Mouse (Mus musculus) forebrain, embryonic 15.5 days (tissue): ENCODE measurements around the gene Hoxd4. TPM values are rescaled to one million over a fixed set of nuclear protein-coding genes. Genes with fewer than 3 reads are reported as not detected.

Source experiments
- ATAC-seq: fragments of 200-750 bp; cut with Nextera tagmentation; replicated peaks from 2 replicates; pipeline ENCODE4 v1.8.0; 2017; ENCODE audit warnings: mild to moderate bottlenecking, moderate TSS enrichment, moderate library complexity
- H3K27ac ChIP-seq: fragments of 300-500 bp; sonication (generic); replicated peaks from 2 replicates; pipeline ENCODE4 v1.5.1; 2015; ENCODE audit warnings: mild to moderate bottlenecking, inconsistent platforms
- H3K27me3 ChIP-seq: fragments of 300-500 bp; sonication (generic); 2 replicates; pipeline ENCODE4 v1.6.1; 2015; ENCODE audit warnings: inconsistent platforms
- H3K36me3 ChIP-seq: fragments of 300-500 bp; sonication (generic); 2 replicates; pipeline ENCODE4 v1.6.1; 2015; ENCODE audit warnings: mild to moderate bottlenecking, inconsistent platforms
- H3K4me1 ChIP-seq: fragments of 300-500 bp; sonication (generic); 2 replicates; pipeline ENCODE4 v1.6.1; 2015; ENCODE audit warnings: inconsistent platforms
- H3K4me2 ChIP-seq: fragments of 300-500 bp; sonication (generic); replicated peaks from 2 replicates; pipeline ENCODE4 v1.6.1; 2015; ENCODE audit warnings: mild to moderate bottlenecking, inconsistent platforms
- H3K4me3 ChIP-seq: fragments of 300-500 bp; sonication (generic); 2 replicates; pipeline ENCODE4 v1.5.1; 2015; ENCODE audit warnings: mild to moderate bottlenecking, inconsistent platforms
- H3K9ac ChIP-seq: fragments of 300-500 bp; sonication (generic); replicated peaks from 2 replicates; pipeline ENCODE4 v1.6.1; 2015; ENCODE audit warnings: mild to moderate bottlenecking, inconsistent platforms
- H3K9me3 ChIP-seq: fragments of 300-500 bp; sonication (generic); 2 replicates; pipeline ENCODE4 v1.6.1; 2016; ENCODE audit warnings: inconsistent platforms
- WGBS: fragments of 180-500 bp; shearing (Covaris S2); methylation state at CpG from one replicate; pipeline ENCODE4 v1.1.7; 2015; ENCODE audit warnings: mixed read lengths; 5-methylcytosine and 5-hydroxymethylcytosine counted together
- polyA plus RNA-seq: library from polyadenylated mRNA; unstranded; fragments of >200 nt; fragmentation: Nextera tagmentation; extraction: Ambion mirVana; gene quantifications from 2 replicates; pipeline ENCODE4 v1.2.1, GENCODE M21; 2015

Hoxd4 gene
- polyA plus RNA-seq, 1 experiment from 2014 or later: not detected

- Histone ChIP-seq H3K9me3 (no peaks in the 10 kb centered on the region), H3K4me1 (peaks cover 16% of the 10 kb centered on the region), H3K9ac (no peak overlapping the region), H3K27ac (no peak overlapping the region), H3K27me3 (peaks cover 99% of the 10 kb centered on the region), H3K4me3 (peak overlapping the region; percentile 15; the same call in 1 of the 2 replicates), H3K36me3 (no peaks in the 10 kb centered on the region), H3K4me2 (0 out of 2 replicates have a peak overlapping the region, but pooled peaks have one; percentile 0)
- WGBS: 1% methylated on average over 71 of the region's 78 CpGs
- ATAC-seq: no peak
These were observed 29.9 kb upstream of the Hoxd4 start for GRCm38 (mm10) chr2:74681594-74682531.

GRCm38 (mm10) chr2:74682796-74683195, 28.9 kb upstream of the Hoxd4 start:
- ATAC-seq: no peak; the same call in 1 of the 2 replicates
- WGBS: under 1% methylated on average over 50 of the region's 51 CpGs
- Histone ChIP-seq H3K9me3 (no peaks in the 10 kb centered on the region), H3K4me3 (peak overlapping the region; percentile 15; the same call in 1 of the 2 replicates), H3K4me2 (no peak overlapping the region), H3K27ac (no peak overlapping the region), H3K9ac (no peak overlapping the region), H3K27me3 (peaks cover 99% of the 10 kb centered on the region), H3K4me1 (peaks cover 16% of the 10 kb centered on the region), H3K36me3 (no peaks in the 10 kb centered on the region)

- peaks cover 99% of the 10 kb centered on the region for H3K27me3 ChIP-seq
- no peak overlapping the region for H3K9ac ChIP-seq
- whole genome bisulfite sequencing: 2% methylated on average over 18 of the region's 18 CpGs
- peaks cover 16% of the 10 kb centered on the region for H3K4me1 ChIP-seq
- no peak overlapping the region for H3K4me2 ChIP-seq
- no peaks in the 10 kb centered on the region for H3K9me3 ChIP-seq
- H3K4me3 ChIP-seq: no peak overlapping the region
- no peaks in the 10 kb centered on the region for H3K36me3 ChIP-seq
- no peak for ATAC-seq
- H3K27ac ChIP-seq: no peak overlapping the region
These were observed 28.2 kb upstream of the Hoxd4 start for GRCm38 (mm10) chr2:74683471-74683951.

- H3K27me3 ChIP-seq: peaks cover 99% of the 10 kb centered on the region
- H3K4me2 ChIP-seq: no peak overlapping the region
- no peaks in the 10 kb centered on the region for H3K9me3 ChIP-seq
- H3K9ac ChIP-seq: no peak overlapping the region
- no peak overlapping the region for H3K27ac ChIP-seq
- no peak overlapping the region for H3K4me3 ChIP-seq
- 1% methylated on average over 12 of the region's 12 CpGs for WGBS
- H3K36me3 ChIP-seq: no peaks in the 10 kb centered on the region
- H3K4me1 ChIP-seq: peaks cover 16% of the 10 kb centered on the region
- no peak for ATAC-seq
These were observed 27.6 kb upstream of the Hoxd4 start for GRCm38 (mm10) chr2:74684106-74684505.

- Histone ChIP-seq H3K9ac (no peak overlapping the region), H3K27ac (no peak overlapping the region), H3K4me3 (no peak overlapping the region), H3K27me3 (peaks cover 99% of the 10 kb centered on the region), H3K9me3 (no peaks in the 10 kb centered on the region), H3K4me2 (no peak overlapping the region), H3K36me3 (no peaks in the 10 kb centered on the region), H3K4me1 (peaks cover 13% of the 10 kb centered on the region)
- WGBS: 14% methylated on average over 4 of the region's 4 CpGs
- no peak for ATAC-seq
These were observed 26.6 kb upstream of the Hoxd4 start for GRCm38 (mm10) chr2:74685059-74685603.

GRCm38 (mm10) chr2:74686301-74686987, 25.3 kb upstream of the Hoxd4 start:
- no peak overlapping the region for H3K9ac ChIP-seq
- H3K4me3 ChIP-seq: no peak overlapping the region
- ATAC-seq: no peak
- no peak overlapping the region for H3K27ac ChIP-seq
- H3K27me3 ChIP-seq: peaks cover 97% of the 10 kb centered on the region
- H3K9me3 ChIP-seq: no peaks in the 10 kb centered on the region
- H3K4me2 ChIP-seq: no peak overlapping the region
- no peaks in the 10 kb centered on the region for H3K36me3 ChIP-seq
- 4% methylated on average over 17 of the region's 17 CpGs for WGBS
- peaks cover 13% of the 10 kb centered on the region for H3K4me1 ChIP-seq

- Histone ChIP-seq H3K4me2 (no peak overlapping the region), H3K36me3 (no peaks in the 10 kb centered on the region), H3K4me3 (no peak overlapping the region), H3K27me3 (peaks cover 97% of the 10 kb centered on the region), H3K9me3 (no peaks in the 10 kb centered on the region), H3K4me1 (peaks cover 8% of the 10 kb centered on the region), H3K9ac (no peak overlapping the region), H3K27ac (no peak overlapping the region)
- no peak for ATAC-seq
- 1% methylated on average over 27 of the region's 27 CpGs for WGBS
These were observed 24.6 kb upstream of the Hoxd4 start for GRCm38 (mm10) chr2:74686988-74687697.

- Histone ChIP-seq H3K9me3 (no peaks in the 10 kb centered on the region), H3K27ac (no peak overlapping the region), H3K27me3 (peaks cover 97% of the 10 kb centered on the region), H3K9ac (no peak overlapping the region), H3K36me3 (no peaks in the 10 kb centered on the region), H3K4me2 (no peak overlapping the region), H3K4me1 (peaks cover under 1% of the 10 kb centered on the region), H3K4me3 (no peak overlapping the region)
- no peak for ATAC-seq
- WGBS: under 1% methylated on average over 31 of the region's 31 CpGs
These were observed 23.8 kb upstream of the Hoxd4 start for GRCm38 (mm10) chr2:74687698-74688555.

GRCm38 (mm10) chr2:74688795-74689573, 22.7 kb upstream of the Hoxd4 start:
- 4% methylated on average over 12 of the region's 12 CpGs for WGBS
- no peak for ATAC-seq
- H3K9ac ChIP-seq: no peak overlapping the region
- H3K4me2 ChIP-seq: no peak overlapping the region
- no peaks in the 10 kb centered on the region for H3K36me3 ChIP-seq
- H3K4me1 ChIP-seq: no peaks in the 10 kb centered on the region
- no peak overlapping the region for H3K27ac ChIP-seq
- H3K4me3 ChIP-seq: no peak overlapping the region
- no peaks in the 10 kb centered on the region for H3K9me3 ChIP-seq
- peaks cover 97% of the 10 kb centered on the region for H3K27me3 ChIP-seq

GRCm38 (mm10) chr2:74689574-74690337, 22.0 kb upstream of the Hoxd4 start:
- Histone ChIP-seq H3K27me3 (peaks cover 97% of the 10 kb centered on the region), H3K9me3 (no peaks in the 10 kb centered on the region), H3K4me1 (no peaks in the 10 kb centered on the region), H3K4me3 (no peak overlapping the region), H3K27ac (no peak overlapping the region), H3K4me2 (no peak overlapping the region), H3K9ac (no peak overlapping the region), H3K36me3 (no peaks in the 10 kb centered on the region)
- under 1% methylated on average over 24 of the region's 24 CpGs for WGBS
- no peak for ATAC-seq
